Mouse (Mus musculus) MEL (cell line): ENCODE measurements around the gene 1700001P01Rik. TPM values are rescaled to one million over a fixed set of nuclear protein-coding genes. Genes with fewer than 3 reads are reported as not detected.
A peak's percentile ranks its signal among the peaks of the same experiment; 100 is the strongest.

ENCODE experiments used
- DNase-seq: peaks from one replicate; pipeline ENCODE4 v3.0.0; 2011; ENCODE audit warnings: low read depth, low spot score
- H3K27ac ChIP-seq: 2 replicates; pipeline ENCODE4 v1.5.1; 2012; ENCODE audit warnings: low read depth, mild to moderate bottlenecking, control low read depth, low read length, moderate library complexity; ENCODE audit not compliant: control insufficient read depth
- H3K27me3 ChIP-seq, 2 experiments: fragments of 150-350 bp in 1 of 2; sonication (generic) in 1 of 2; 2 replicates each; pipeline ENCODE4 v1.6.1; 2012; ENCODE audit warnings: low read length in 2 of 2, mild to moderate bottlenecking in 2 of 2, improper control_type of control experiment in 1 of 2, moderate library complexity in 1 of 2; ENCODE audit not compliant: insufficient read depth in 2 of 2, control insufficient read depth in 1 of 2
- H3K36me3 ChIP-seq, 2 experiments: 2 replicates each; pipeline ENCODE4 v1.6.1; 2012 to 2014; ENCODE audit warnings: low read length in 2 of 2, improper control_type of control experiment in 1 of 2, inconsistent platforms in 1 of 2, mild to moderate bottlenecking in 1 of 2; ENCODE audit not compliant: insufficient read depth in 2 of 2, control insufficient read depth in 1 of 2
- H3K4me1 ChIP-seq, 2 experiments: fragments of 150-350 bp in 1 of 2; sonication (generic) in 1 of 2; 2 replicates each; pipeline ENCODE4 v1.6.1; 2012; ENCODE audit warnings: low read length in 2 of 2, improper control_type of control experiment in 1 of 2, mild to moderate bottlenecking in 1 of 2; ENCODE audit not compliant: insufficient read depth in 2 of 2, control insufficient read depth in 1 of 2
- H3K4me3 ChIP-seq, 2 experiments: fragments of 150-350 bp in 1 of 2; sonication (generic) in 1 of 2; 2 replicates each; pipeline ENCODE4 v1.5.1; 2012; ENCODE audit warnings: low read depth in 2 of 2, low read length in 2 of 2, mild to moderate bottlenecking in 2 of 2, moderate library complexity in 2 of 2, control low read depth in 1 of 2, improper control_type of control experiment in 1 of 2; ENCODE audit not compliant: control insufficient read depth in 1 of 2, insufficient read depth in 1 of 2
- H3K79me2 ChIP-seq: 2 replicates; pipeline ENCODE4 v1.6.1; 2012; ENCODE audit warnings: mild to moderate bottlenecking, low read length, moderate library complexity; ENCODE audit not compliant: control insufficient read depth, poor library complexity, insufficient read depth
- H3K9ac ChIP-seq: 2 replicates; pipeline ENCODE4 v1.6.1; 2012; ENCODE audit warnings: low read depth, mild to moderate bottlenecking, control low read depth, low read length, moderate library complexity; ENCODE audit not compliant: control insufficient read depth, poor library complexity, severe bottlenecking
- H3K9me3 ChIP-seq: fragments of 150-350 bp; sonication (generic); replicated peaks from 2 replicates; pipeline ENCODE4 v1.6.1; 2012; ENCODE audit warnings: mild to moderate bottlenecking, low read length, improper control_type of control experiment, moderate library complexity; ENCODE audit not compliant: insufficient read depth
- BHLHE40 ChIP-seq: IDR thresholded peaks from 2 replicates; pipeline ENCODE4 v1.6.1; 2012; ENCODE audit warnings: low read depth, mild to moderate bottlenecking, inconsistent platforms, low read length, improper control_type of control experiment, borderline replicate concordance
- CHD1 ChIP-seq: IDR thresholded peaks from 2 replicates; pipeline ENCODE4 v1.6.1; 2012; ENCODE audit warnings: low read depth, mild to moderate bottlenecking, inconsistent platforms, low read length, improper control_type of control experiment
- CTCF ChIP-seq, 3 experiments: IDR thresholded peaks in 2 of 3; conservative IDR thresholded peaks in 1 of 3; 2 replicates each; pipeline ENCODE4 v1.5.1; 2011 to 2012; ENCODE audit warnings: low read length in 3 of 3, low read depth in 2 of 3, mild to moderate bottlenecking in 2 of 3, improper control_type of control experiment in 1 of 3, inconsistent platforms in 1 of 3, mixed read lengths in 1 of 3, moderate library complexity in 1 of 3; ENCODE audit not compliant: control insufficient read depth in 1 of 3, insufficient read depth in 1 of 3, poor library complexity in 1 of 3, severe bottlenecking in 1 of 3
- E2F4 ChIP-seq: IDR thresholded peaks from 2 replicates; pipeline ENCODE4 v1.6.1; 2011; ENCODE audit warnings: low read depth, low read length, improper control_type of control experiment, borderline replicate concordance
- EP300 ChIP-seq, 2 experiments: IDR thresholded peaks; 2 replicates each; pipeline ENCODE4 v1.6.1; 2011; ENCODE audit warnings: improper control_type of control experiment in 2 of 2, low read length in 2 of 2, low read depth in 1 of 2, mild to moderate bottlenecking in 1 of 2
- ETS1 ChIP-seq: IDR thresholded peaks from 2 replicates; pipeline ENCODE4 v1.6.1; 2012; ENCODE audit warnings: low read depth, mild to moderate bottlenecking, inconsistent platforms, low read length, improper control_type of control experiment, moderate library complexity
- HCFC1 ChIP-seq: IDR thresholded peaks from 2 replicates; pipeline ENCODE4 v1.6.1; 2012; ENCODE audit warnings: low read depth, mild to moderate bottlenecking, inconsistent platforms, low read length, improper control_type of control experiment, moderate library complexity
- MXI1 ChIP-seq: IDR thresholded peaks from 2 replicates; pipeline ENCODE4 v1.6.1; 2011; ENCODE audit warnings: mild to moderate bottlenecking, low read depth, low read length, improper control_type of control experiment
- MYB ChIP-seq: IDR thresholded peaks from 2 replicates; pipeline ENCODE4 v1.6.1; 2011; ENCODE audit warnings: mild to moderate bottlenecking, low read depth, low read length, improper control_type of control experiment
- NELFE ChIP-seq: IDR thresholded peaks from 2 replicates; pipeline ENCODE4 v1.6.1; 2011; ENCODE audit warnings: low read depth, low read length, improper control_type of control experiment
- POLR2A ChIP-seq, 2 experiments: IDR thresholded peaks; 2 replicates each; pipeline ENCODE4 v1.6.1; 2011 to 2012; ENCODE audit warnings: low read length in 2 of 2, mild to moderate bottlenecking in 2 of 2, control low read depth in 1 of 2, improper control_type of control experiment in 1 of 2, low read depth in 1 of 2, moderate library complexity in 1 of 2; ENCODE audit not compliant: control insufficient read depth in 1 of 2, insufficient read depth in 1 of 2, poor library complexity in 1 of 2
- POLR2AphosphoS2 ChIP-seq: IDR thresholded peaks from 2 replicates; pipeline ENCODE4 v1.6.1; 2011; ENCODE audit warnings: low read length, improper control_type of control experiment
- RAD21 ChIP-seq: IDR thresholded peaks from 2 replicates; pipeline ENCODE4 v1.6.1; 2011; ENCODE audit warnings: mild to moderate bottlenecking, low read depth, low read length, improper control_type of control experiment
- RCOR1 ChIP-seq: IDR thresholded peaks from 2 replicates; pipeline ENCODE4 v1.6.1; 2012; ENCODE audit warnings: low read depth, mild to moderate bottlenecking, inconsistent platforms, low read length, improper control_type of control experiment
- SIN3A ChIP-seq: IDR thresholded peaks from 2 replicates; pipeline ENCODE4 v1.6.1; 2012; ENCODE audit warnings: low read length, improper control_type of control experiment, inconsistent platforms
- SMC3 ChIP-seq: IDR thresholded peaks from 2 replicates; pipeline ENCODE4 v1.6.1; 2011; ENCODE audit warnings: low read depth, low read length, improper control_type of control experiment
- TBP ChIP-seq: IDR thresholded peaks from 2 replicates; pipeline ENCODE4 v1.8.0; 2011; ENCODE audit warnings: low read depth, low read length, improper control_type of control experiment
- TCF12 ChIP-seq: IDR thresholded peaks from 2 replicates; pipeline ENCODE4 v1.6.1; 2014; ENCODE audit warnings: low read depth, mild to moderate bottlenecking, inconsistent platforms, low read length, improper control_type of control experiment, moderate library complexity
- USF2 ChIP-seq, 2 experiments: IDR thresholded peaks; 2 replicates each; pipeline ENCODE4 v1.6.1; 2011 to 2012; ENCODE audit warnings: improper control_type of control experiment in 2 of 2, low read length in 2 of 2, borderline replicate concordance in 1 of 2, inconsistent platforms in 1 of 2, low read depth in 1 of 2, mild to moderate bottlenecking in 1 of 2; ENCODE audit not compliant: insufficient read depth in 1 of 2
- ZC3H11A ChIP-seq: IDR thresholded peaks from 2 replicates; pipeline ENCODE4 v1.6.1; 2012; ENCODE audit warnings: low read depth, mild to moderate bottlenecking, inconsistent platforms, low read length, improper control_type of control experiment
- ZNF384 ChIP-seq: IDR thresholded peaks from 2 replicates; pipeline ENCODE4 v1.6.1; 2012; ENCODE audit warnings: low read depth, mild to moderate bottlenecking, inconsistent platforms, low read length, improper control_type of control experiment
- polyA plus RNA-seq, 2 experiments: library from polyadenylated mRNA; stranded (reverse) in 1 of 2; unstranded in 1 of 2; fragments of >175 nt in 1 of 2; fragments of >200 nt in 1 of 2; gene quantifications; 2 replicates each; pipeline versions ENCODE4 v1.2.1 to v1.2.4; 2012; ENCODE audit warnings: low replicate concordance in 2 of 2, low read depth in 1 of 2; ENCODE audit not compliant: insufficient read length in 2 of 2, insufficient read depth in 1 of 2, missing spikeins in 1 of 2
- total RNA-seq: library from RNA; depleted of rRNA; stranded (reverse); fragments of 300-350 nt; gene quantifications from 2 replicates; pipeline ENCODE4 v1.2.3, GENCODE M21; 2012

Gene 1700001P01Rik
- total and polyA plus RNA-seq, 3 experiments = 0.43 to 0.69 TPM; not detected in 1

- DNase-seq = no peak
- no peak overlapping the region for H3K4me3 ChIP-seq
These were observed 35.5 kb downstream of the 1700001P01Rik start for GRCm38 (mm10) chr11:97740190-97740589.

DNA sequence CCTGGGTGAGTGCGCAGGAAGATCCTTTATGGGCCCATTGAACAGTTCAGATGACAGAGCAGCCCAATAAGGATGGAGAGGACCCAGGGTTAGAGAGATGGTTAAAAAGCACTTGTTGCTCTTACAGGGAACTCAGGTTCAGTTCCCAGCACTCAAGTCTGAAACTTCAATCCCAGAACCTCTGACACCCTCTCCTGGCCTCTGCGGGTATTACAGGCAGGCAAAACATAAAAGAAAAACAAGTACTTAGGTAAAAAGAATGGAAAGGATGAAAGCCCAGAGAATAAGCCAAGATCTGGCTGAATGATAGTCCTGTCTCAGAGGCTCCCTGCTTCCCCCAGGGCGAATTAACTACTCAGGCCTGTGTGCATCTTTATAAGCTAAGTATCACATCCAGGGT is 36.6 kb downstream of the 1700001P01Rik start:
- peak; percentile 86 for DNase-seq
- Histone ChIP-seq H3K9me3 (no peaks in the 10 kb centered on the region), H3K27me3 (no peaks in the 10 kb centered on the region), H3K79me2 (peaks cover 44% of the 10 kb centered on the region), H3K9ac (no peak overlapping the region), H3K36me3 (0 out of 4 replicates have a peak, but pooled peaks cover 0 to 2% of the 10 kb centered on the region in 2 experiments), H3K4me3 (no peak overlapping the region), H3K4me1 (peaks cover 0 to 7% of the 10 kb centered on the region in 2 experiments; a peak in 1 of 4 replicates), H3K27ac (no peak overlapping the region)
- TF ChIP-seq CHD1 (no peak), SMC3 (peak; percentile 44), NELFE (no peak), E2F4 (no peak), SIN3A (no peak), ZNF384 (no peak), CTCF (IDR thresholded peaks at IDR 0.05 in 2 of 3, conservative IDR thresholded peaks at IDR 0.05 in 1 of 3; ENCODE audit: control insufficient read depth in 1 of 3, insufficient read depth in 1 of 3, low read depth in 2 of 3, low read length in 3 of 3, poor library complexity in 1 of 3, severe bottlenecking in 1 of 3) (peak; percentile 44 to 68 (median 55)), RAD21 (peak; percentile 53), MXI1 (no peak), USF2 (IDR thresholded peaks at IDR 0.05; ENCODE audit: borderline replicate concordance in 1 of 2, insufficient read depth in 1 of 2, low read depth in 1 of 2, low read length in 2 of 2) (no peak), POLR2A (IDR thresholded peaks at IDR 0.05; ENCODE audit: control insufficient read depth in 1 of 2, insufficient read depth in 1 of 2, low read depth in 1 of 2, low read length in 2 of 2, poor library complexity in 1 of 2) (no peak), BHLHE40 (no peak), MYB (no peak), RCOR1 (no peak), TCF12 (no peak)

More at GRCm38 (mm10) chr11:97740190-97740589, 35.5 kb downstream of the 1700001P01Rik start:
- Histone ChIP-seq H3K79me2 (peaks cover 45% of the 10 kb centered on the region), H3K9ac (no peak overlapping the region), H3K36me3 (0 out of 4 replicates have a peak, but pooled peaks cover 0 to 2% of the 10 kb centered on the region in 2 experiments), H3K4me1 (peaks cover 0 to 7% of the 10 kb centered on the region in 2 experiments; a peak in 1 of 4 replicates), H3K27me3 (no peaks in the 10 kb centered on the region), H3K9me3 (no peaks in the 10 kb centered on the region), H3K27ac (no peak overlapping the region)
- no peak for TF ChIP-seq USF2 (IDR thresholded peaks at IDR 0.05; ENCODE audit: borderline replicate concordance in 1 of 2, insufficient read depth in 1 of 2, low read depth in 1 of 2, low read length in 2 of 2)
- no peak for TF ChIP-seq TBP
- TF ChIP-seq TCF12 = no peak
- no peak for TF ChIP-seq POLR2AphosphoS2
- TF ChIP-seq ZC3H11A = no peak
- TF ChIP-seq MXI1 = no peak
- no peak for TF ChIP-seq RAD21
- no peak for TF ChIP-seq HCFC1
- TF ChIP-seq EP300 (IDR thresholded peaks at IDR 0.05; ENCODE audit: low read depth in 1 of 2, low read length in 2 of 2) = no peak
- no peak for TF ChIP-seq ETS1
- TF ChIP-seq, all 39 proteins: peak for 0
